Comparison of ENCODE assay signal across 9 mouse cellular contexts in the genomic region with DNA sequence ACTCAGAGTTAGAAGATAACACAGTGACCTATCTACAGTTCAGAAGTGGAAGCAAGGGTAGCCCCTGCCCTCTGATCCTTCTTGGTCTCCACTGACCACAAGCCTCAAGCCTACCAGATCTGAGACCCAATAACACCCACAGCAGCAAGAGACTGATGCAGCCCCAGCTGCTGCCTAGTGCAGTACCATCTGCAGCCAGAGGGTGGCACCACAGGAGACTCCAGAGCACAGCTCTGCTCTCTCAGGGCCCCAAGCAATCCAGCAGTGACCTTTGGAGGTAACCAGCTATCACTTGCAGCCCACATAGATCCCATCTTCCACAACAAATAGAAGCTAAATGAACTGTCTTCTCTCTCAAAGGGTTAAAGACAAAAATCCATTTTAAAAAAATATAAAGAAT. TPM values are rescaled to one million over a fixed set of nuclear protein-coding genes. Genes with fewer than 3 reads are reported as not detected.
DNase-seq lines count a peak whose midpoint lies in the region; ATAC-seq and TF ChIP-seq lines count a peak whose summit lies in the region.
"Had no signal": no experiment of that assay in that cellular context is flagged by ENCODE, and none has a peak within 500 bp of the region (broad histone marks: within the 10 kb centered on the region; RNA-seq: fewer than 3 reads in every experiment).

No protein-coding gene starts in this region.

- ATAC-seq in erythroblast, adult 5-6 weeks (replicated peaks; ENCODE audit: low FRiP score, poor library complexity, severe bottlenecking) = peak; percentile 77
- 0 out of 2 replicates have a peak, but pooled peaks have one; percentile 46 for ATAC-seq in heart, embryonic 16.5 days (replicated peaks; ENCODE audit: extremely low read depth, insufficient read depth, low FRiP score)

- DNase-seq in ES-CJ7 (ENCODE audit: low read depth, low spot score) = peak; percentile 74
- DNase-seq in layer of hippocampus, adult 9-10 months (ENCODE audit: low spot score) = peak; percentile 55
- DNase-seq in lung, postnatal 36 days = peak; percentile 81
- DNase-seq in retina, postnatal 7 days (ENCODE audit: low read depth, low spot score) = peak; percentile 55
- peak; percentile 43 to 61 for DNase-seq in urinary bladder, adult 18-20 months (ENCODE audit: low spot score in 2 of 2)

- H3K4me2 ChIP-seq in heart, embryonic 16.5 days (ENCODE audit: low read depth, low read length) = no peak overlapping the region
- H3K4me2 ChIP-seq: limb, embryonic 13.5 days had no signal

- TF ChIP-seq POLR2A in bone marrow macrophage, adult 2 months (IDR thresholded peaks at IDR 0.05; ENCODE audit: borderline replicate concordance, low read depth, low read length) = no peak

- H3K4me1 ChIP-seq in bone marrow macrophage, adult 2 months (ENCODE audit: control insufficient read depth, insufficient read depth, low read length) = peaks cover 4% of the 10 kb centered on the region
- H3K4me1 ChIP-seq in heart, embryonic 16.5 days (ENCODE audit: control insufficient read depth, insufficient read depth, low read length) = peaks cover 6% of the 10 kb centered on the region
- H3K4me1 ChIP-seq: limb, embryonic 13.5 days had no signal

- no peak overlapping the region for H3K4me3 ChIP-seq in bone marrow macrophage, adult 2 months (ENCODE audit: insufficient read depth, low read length)
- H3K4me3 ChIP-seq in heart, embryonic 16.5 days (ENCODE audit: low read length) = no peak overlapping the region
- H3K4me3 ChIP-seq: limb, embryonic 13.5 days had no signal

- H3K9me3 ChIP-seq in heart, embryonic 16.5 days (replicated peaks; ENCODE audit: control insufficient read depth, low read length) = no peaks in the 10 kb centered on the region
- H3K9me3 ChIP-seq: limb, embryonic 13.5 days had no signal

- H3K27me3 ChIP-seq in heart, embryonic 16.5 days (ENCODE audit: control insufficient read depth, insufficient read depth, low read length) = no peaks in the 10 kb centered on the region
- H3K27me3 ChIP-seq: limb, embryonic 13.5 days had no signal

- no peaks in the 10 kb centered on the region for H3K36me3 ChIP-seq in heart, embryonic 16.5 days (ENCODE audit: control insufficient read depth, insufficient read depth)
- H3K36me3 ChIP-seq: limb, embryonic 13.5 days had no signal

- no peak overlapping the region for H3K9ac ChIP-seq in heart, embryonic 16.5 days (ENCODE audit: low read length)
- H3K9ac ChIP-seq: limb, embryonic 13.5 days had no signal

- no peak overlapping the region for H3K27ac ChIP-seq in bone marrow macrophage, adult 2 months (ENCODE audit: insufficient read depth, low read depth, low read length)
- H3K27ac ChIP-seq in heart, embryonic 16.5 days (ENCODE audit: low read length) = no peak overlapping the region
- H3K27ac ChIP-seq: limb, embryonic 13.5 days had no signal

- TF ChIP-seq CTCF in bone marrow macrophage, adult 2 months (IDR thresholded peaks at IDR 0.05; ENCODE audit: low read depth, low read length) = peak; percentile 93

RNA-seq across cellular contexts. Expression of a gene that starts 8.3 kb away (rescaled TPM):
- polyA plus RNA-seq in bone marrow macrophage, adult 2 months (2012; ENCODE audit: insufficient read depth, insufficient read length, missing spikeins) = not detected in 2 replicates
- not detected in 2 replicates for total RNA-seq in erythroblast, adult 5-6 weeks (2015; ENCODE audit: low replicate concordance)
- not detected in 2 replicates for total RNA-seq in erythroblast, adult 5-6 weeks (2017; ENCODE audit: low replicate concordance)
- not detected in 2 replicates for polyA plus RNA-seq in heart, embryonic 16.5 days (2015; fragmentation: Nextera tagmentation; extraction: Ambion mirVana)
- polyA plus RNA-seq: limb, embryonic 13.5 days had no signal
